Mouse (Mus musculus) left cerebral cortex, adult 9 months (tissue): ENCODE measurements around the gene Gm27027.

Experiments used
- DNase-seq, 2 experiments: peaks; one replicate each; pipeline ENCODE4 v3.0.0; 2022; ENCODE audit warnings: low spot score in 2 of 2

Gm27027 gene

GRCm38 (mm10) chr2:93928866-93929265 lies 67.3 kb downstream of the Gm27027 start:
- DNase-seq: no peak

DNA sequence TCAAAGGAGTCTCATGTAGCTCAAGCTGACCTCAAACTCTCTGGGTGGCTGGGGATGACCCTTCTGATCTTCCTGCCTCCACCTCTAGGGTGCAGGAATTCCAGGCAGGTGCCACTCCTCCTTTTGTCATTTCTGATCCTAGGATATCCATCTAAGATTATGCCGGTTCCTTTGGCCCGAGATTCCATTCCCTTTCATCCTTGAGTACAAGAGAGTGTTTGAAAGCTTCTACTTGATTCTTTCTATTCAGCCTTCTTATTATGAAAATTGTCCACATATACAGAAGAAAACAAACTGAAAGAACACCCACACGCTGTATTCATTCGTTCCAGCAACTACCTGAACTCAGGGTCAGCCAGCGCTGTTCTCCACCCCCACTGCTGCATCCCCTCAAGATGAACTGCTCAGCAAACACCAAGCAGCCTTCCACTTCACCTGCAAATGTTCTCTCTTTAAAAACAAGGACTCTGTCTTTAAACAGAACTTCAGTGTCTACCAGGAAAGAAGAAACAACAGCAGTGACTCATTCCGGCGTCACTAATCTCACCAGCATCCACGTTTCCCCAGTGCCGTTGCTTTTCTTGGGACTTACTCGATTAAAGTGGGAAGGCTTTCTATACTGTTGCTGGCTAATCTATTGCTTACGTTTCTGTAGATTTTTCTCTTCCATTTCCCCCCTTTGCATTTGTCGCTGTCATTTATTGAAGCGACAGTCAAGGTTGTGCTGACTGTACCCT lies 68.3 kb downstream of the Gm27027 start:
- DNase-seq: no peak

DNA sequence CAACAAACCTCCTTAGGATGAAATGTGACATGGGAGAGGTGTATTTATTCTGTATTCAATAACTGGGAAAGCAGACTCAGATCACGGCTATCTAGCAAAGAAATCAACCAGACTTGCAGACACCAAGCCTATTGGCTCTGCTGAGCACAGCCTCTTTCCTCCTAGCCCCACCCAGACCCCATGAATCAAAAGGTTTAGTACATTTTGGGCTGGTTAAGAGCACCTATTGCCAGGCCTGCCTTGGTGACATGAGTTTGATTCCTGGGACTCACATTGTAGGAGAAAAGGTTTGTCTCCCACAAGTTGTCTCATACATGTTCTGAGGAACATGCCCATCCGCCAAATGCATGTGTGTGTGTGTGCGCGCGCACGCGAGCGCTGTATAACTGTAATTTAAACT lies 70.0 kb downstream of the Gm27027 start:
- DNase-seq: no peak

- no peak for DNase-seq
Measured at GRCm38 (mm10) chr2:93919093-93919492, 77.1 kb downstream of the Gm27027 start.

DNA sequence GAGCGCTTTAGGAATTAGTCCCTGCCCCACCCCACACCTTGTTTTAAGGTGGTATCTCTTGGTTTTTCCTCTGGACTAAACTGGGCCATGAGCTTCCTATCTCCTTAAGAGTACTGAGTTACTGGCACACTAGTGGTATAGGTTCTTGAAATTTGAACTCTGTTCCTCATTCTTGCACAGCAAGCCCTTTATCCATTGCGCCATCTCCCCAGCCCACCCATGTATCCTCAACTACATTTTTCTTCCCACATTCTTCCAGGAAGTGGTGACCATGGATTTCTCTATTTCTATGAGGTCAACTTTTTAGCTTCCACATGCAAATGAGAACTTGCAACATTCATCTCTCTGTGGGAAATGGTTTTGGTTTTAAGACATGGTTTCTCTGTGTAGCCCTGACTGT lies 82.6 kb downstream of the Gm27027 start:
- DNase-seq: no peak

GRCm38 (mm10) chr2:93911942-93912341 lies 84.2 kb downstream of the Gm27027 start:
- peak in 1 of 2 experiments; percentile 50 for DNase-seq

GRCm38 (mm10) chr2:93909716-93910115 lies 86.4 kb downstream of the Gm27027 start:
- DNase-seq: no peak

- DNase-seq: no peak
Measured at GRCm38 (mm10) chr2:93907519-93908294, 88.4 kb downstream of the Gm27027 start.
